ENCODE assay signal across 10 mouse cellular contexts in genomic region chr5:100041272-100041671, GRCm38 (mm10). TPM values are rescaled to one million over a fixed set of nuclear protein-coding genes. Genes with fewer than 3 reads are reported as not detected.
DNase-seq lines count a peak whose midpoint lies in the region; ATAC-seq and TF ChIP-seq lines count a peak whose summit lies in the region.
"Had no signal": no experiment of that assay in that cellular context is flagged by ENCODE, and none has a peak within 500 bp of the region (broad histone marks: within the 10 kb centered on the region; RNA-seq: fewer than 3 reads in every experiment).

No protein-coding gene starts in this region.

- H3K4me2 ChIP-seq in lung, embryonic 15.5 days, result peak overlapping the region; percentile 83
- no peak overlapping the region for H3K4me2 ChIP-seq in lung, postnatal 0 days (replicated peaks; ENCODE audit: low read depth, low read length)
- H3K4me2 ChIP-seq in embryonic facial prominence, embryonic 15.5 days (replicated peaks), result peak overlapping the region; percentile 83; the same call in 1 of the 2 replicates
- peak overlapping the region; percentile 62 for H3K4me2 ChIP-seq in neural tube, embryonic 14.5 days (ENCODE audit: low read depth, low read length)

- no peak for TF ChIP-seq CTCF in lung, postnatal 0 days (IDR thresholded peaks at IDR 0.05)

- TF ChIP-seq EP300 in lung, postnatal 0 days (IDR thresholded peaks at IDR 0.05), result no peak

- H3K9ac ChIP-seq in lung, embryonic 15.5 days, result no peak overlapping the region
- no peak overlapping the region for H3K9ac ChIP-seq in lung, postnatal 0 days (replicated peaks; ENCODE audit: low read depth)
- no peak overlapping the region for H3K9ac ChIP-seq in embryonic facial prominence, embryonic 15.5 days
- H3K9ac ChIP-seq in neural tube, embryonic 14.5 days (replicated peaks; ENCODE audit: low read depth, low read length), result no peak overlapping the region

- no peak for DNase-seq in lung, postnatal 0 days (ENCODE audit: low spot score)
- no peak for DNase-seq in limb, embryonic 10.5 days (ENCODE audit: low spot score)
- no peak for DNase-seq in frontal cortex, postnatal 25 days (ENCODE audit: low spot score in 2 of 2)
- DNase-seq: cerebellum, adult 18-20 months; gastrocnemius, adult 2 months; kidney, postnatal 4 days had no signal

- no peaks in the 10 kb centered on the region for H3K27me3 ChIP-seq in lung, embryonic 15.5 days
- no peaks in the 10 kb centered on the region for H3K27me3 ChIP-seq in lung, postnatal 0 days (replicated peaks; ENCODE audit: insufficient read depth, low read length)
- H3K27me3 ChIP-seq in embryonic facial prominence, embryonic 15.5 days, result no peaks in the 10 kb centered on the region
- H3K27me3 ChIP-seq in limb, embryonic 10.5 days (ENCODE audit: low read depth, poor library complexity, severe bottlenecking), result no peaks in the 10 kb centered on the region
- no peaks in the 10 kb centered on the region for H3K27me3 ChIP-seq in neural tube, embryonic 14.5 days (ENCODE audit: control insufficient read depth, insufficient read depth, low read length)

- peaks cover 43% of the 10 kb centered on the region for H3K4me1 ChIP-seq in lung, embryonic 15.5 days
- peaks cover 15% of the 10 kb centered on the region for H3K4me1 ChIP-seq in lung, postnatal 0 days (ENCODE audit: insufficient read depth, low read depth, low read length)
- peaks cover 32% of the 10 kb centered on the region for H3K4me1 ChIP-seq in embryonic facial prominence, embryonic 15.5 days
- H3K4me1 ChIP-seq in limb, embryonic 10.5 days, result peaks cover 28% of the 10 kb centered on the region
- peaks cover 25% of the 10 kb centered on the region for H3K4me1 ChIP-seq in neural tube, embryonic 14.5 days (ENCODE audit: control insufficient read depth, insufficient read depth, low read length)

- H3K36me3 ChIP-seq in lung, embryonic 15.5 days, result peaks cover 9% of the 10 kb centered on the region; the same call in 1 of the 2 replicates
- H3K36me3 ChIP-seq in lung, postnatal 0 days (ENCODE audit: insufficient read depth, low read length), result no peaks in the 10 kb centered on the region
- peaks cover 2% of the 10 kb centered on the region; the same call in 1 of the 2 replicates for H3K36me3 ChIP-seq in embryonic facial prominence, embryonic 15.5 days
- H3K36me3 ChIP-seq in limb, embryonic 10.5 days, result peaks cover 34% of the 10 kb centered on the region
- peaks cover 3% of the 10 kb centered on the region; the same call in 1 of the 2 replicates for H3K36me3 ChIP-seq in neural tube, embryonic 14.5 days (ENCODE audit: control insufficient read depth, insufficient read depth, low read length)

- no peak overlapping the region for H3K27ac ChIP-seq in lung, embryonic 15.5 days
- H3K27ac ChIP-seq in lung, postnatal 0 days (ENCODE audit: low read length), result no peak overlapping the region
- H3K27ac ChIP-seq in embryonic facial prominence, embryonic 15.5 days (replicated peaks), result no peak overlapping the region
- H3K27ac ChIP-seq in limb, embryonic 10.5 days, result no peak overlapping the region
- no peak overlapping the region for H3K27ac ChIP-seq in neural tube, embryonic 14.5 days (ENCODE audit: low read depth, low read length)

- WGBS in lung, embryonic 15.5 days, result 87% methylated on average over 4 of the region's 4 CpGs
- WGBS in lung, postnatal 0 days, result 73% methylated on average over 4 of the region's 4 CpGs
- 78% methylated on average over 4 of the region's 4 CpGs for WGBS in embryonic facial prominence, embryonic 15.5 days
- 87% methylated on average over 4 of the region's 4 CpGs for WGBS in limb, embryonic 10.5 days
- 47% methylated on average over 4 of the region's 4 CpGs for WGBS in neural tube, embryonic 14.5 days

- H3K4me3 ChIP-seq in lung, embryonic 15.5 days, result no peak overlapping the region
- H3K4me3 ChIP-seq in lung, postnatal 0 days (ENCODE audit: low read depth, low read length), result no peak overlapping the region
- no peak overlapping the region; the same call in 1 of the 2 replicates for H3K4me3 ChIP-seq in embryonic facial prominence, embryonic 15.5 days (replicated peaks)
- peak overlapping the region; percentile 98 for H3K4me3 ChIP-seq in limb, embryonic 10.5 days
- H3K4me3 ChIP-seq in neural tube, embryonic 14.5 days (ENCODE audit: low read depth, low read length), result peak overlapping the region; percentile 72

- H3K9me3 ChIP-seq in lung, embryonic 15.5 days, result no peaks in the 10 kb centered on the region
- H3K9me3 ChIP-seq in lung, postnatal 0 days (ENCODE audit: low read length), result no peaks in the 10 kb centered on the region
- H3K9me3 ChIP-seq in embryonic facial prominence, embryonic 15.5 days (replicated peaks), result no peaks in the 10 kb centered on the region
- H3K9me3 ChIP-seq in limb, embryonic 10.5 days (replicated peaks), result no peaks in the 10 kb centered on the region
- H3K9me3 ChIP-seq in neural tube, embryonic 14.5 days (ENCODE audit: control insufficient read depth, low read length), result no peaks in the 10 kb centered on the region

- ATAC-seq in lung, embryonic 15.5 days (ENCODE audit: borderline replicate concordance, extremely low read depth, low FRiP score, low TSS enrichment), result no peak
- no peak for ATAC-seq in lung, postnatal 0 days
- ATAC-seq in embryonic facial prominence, embryonic 15.5 days (ENCODE audit: insufficient number of reproducible peaks, low FRiP score, low TSS enrichment, low read depth), result no peak
- no peak for ATAC-seq in neural tube, embryonic 14.5 days (ENCODE audit: low read depth)
- ATAC-seq in activated CD4-positive, CD25-positive, alpha-beta regulatory T cell, adult 4 months, result no peak

RNA-seq across cellular contexts. Expression of gene Enoph1, which starts 1.5 kb away (rescaled TPM):
- 48.4 and 51.1 TPM in 2 replicates for polyA plus RNA-seq in lung, embryonic 15.5 days (2015; fragmentation: Nextera tagmentation; extraction: Ambion mirVana)
- polyA plus RNA-seq in lung, postnatal 0 days (2015; fragmentation: Nextera tagmentation; extraction: Ambion mirVana), result 27.9 and 29.6 TPM in 2 replicates
- polyA plus RNA-seq in embryonic facial prominence, embryonic 15.5 days (2015; fragmentation: Nextera tagmentation; extraction: Ambion mirVana), result 41.5 and 41.9 TPM in 2 replicates
- 62.9 and 75.2 TPM in 2 replicates for polyA plus RNA-seq in limb, embryonic 10.5 days (2016; fragmentation: Nextera tagmentation; extraction: Ambion mirVana)
- 46.0 and 49.9 TPM in 2 replicates for polyA plus RNA-seq in neural tube, embryonic 14.5 days (2014; fragmentation: Nextera tagmentation; extraction: Ambion mirVana)
- 10 to 100 TPM; 31.5 to 33.1 TPM for polyA plus RNA-seq in activated CD4-positive, CD25-positive, alpha-beta regulatory T cell, adult 4 months (2017; shearing (Covaris generic))

RNA-seq across cellular contexts. Expression of gene Hnrnpdl, which starts 1.8 kb away (rescaled TPM):
- polyA plus RNA-seq in lung, embryonic 15.5 days (2015; fragmentation: Nextera tagmentation; extraction: Ambion mirVana), result 153 and 157 TPM in 2 replicates
- polyA plus RNA-seq in lung, postnatal 0 days (2015; fragmentation: Nextera tagmentation; extraction: Ambion mirVana), result 59.5 and 70.9 TPM in 2 replicates
- polyA plus RNA-seq in embryonic facial prominence, embryonic 15.5 days (2015; fragmentation: Nextera tagmentation; extraction: Ambion mirVana), result 149 and 152 TPM in 2 replicates
- 210 and 253 TPM in 2 replicates for polyA plus RNA-seq in limb, embryonic 10.5 days (2016; fragmentation: Nextera tagmentation; extraction: Ambion mirVana)
- 208 and 236 TPM in 2 replicates for polyA plus RNA-seq in neural tube, embryonic 14.5 days (2014; fragmentation: Nextera tagmentation; extraction: Ambion mirVana)
- 100 to 1,000 TPM; 105 to 110 TPM for polyA plus RNA-seq in activated CD4-positive, CD25-positive, alpha-beta regulatory T cell, adult 4 months (2017; shearing (Covaris generic))

Comparison
In these comparisons a context has a peak if more than half of its experiments do, and no peak if none do; other contexts are left out.
1. H3K4me3 ChIP-seq: peak in limb, embryonic 10.5 days (single experiment) and neural tube, embryonic 14.5 days (single experiment); none in lung, embryonic 15.5 days (single experiment), lung, postnatal 0 days (single experiment) and embryonic facial prominence, embryonic 15.5 days (single experiment).